Mouse (Mus musculus) mature B cell (primary cell): ENCODE results near the gene Chaf1a.
"Not testable (repeated sequence)": the region's sequence is repeated elsewhere in the genome, so short reads cannot be mapped to it uniquely, and the experiment has no call there.

Experiments used
- in situ Hi-C: fragments of 300-500 bp; cut with MboI; formaldehyde crosslinking; loops from 2 replicates; pipeline ENCODE4 v1.14.3; 2019

The Chaf1a gene

GRCm38 (mm10) chr17:56092794-56093193 is 52.6 kb downstream of the Chaf1a start:
- in situ Hi-C loops, result no loop called here

DNA sequence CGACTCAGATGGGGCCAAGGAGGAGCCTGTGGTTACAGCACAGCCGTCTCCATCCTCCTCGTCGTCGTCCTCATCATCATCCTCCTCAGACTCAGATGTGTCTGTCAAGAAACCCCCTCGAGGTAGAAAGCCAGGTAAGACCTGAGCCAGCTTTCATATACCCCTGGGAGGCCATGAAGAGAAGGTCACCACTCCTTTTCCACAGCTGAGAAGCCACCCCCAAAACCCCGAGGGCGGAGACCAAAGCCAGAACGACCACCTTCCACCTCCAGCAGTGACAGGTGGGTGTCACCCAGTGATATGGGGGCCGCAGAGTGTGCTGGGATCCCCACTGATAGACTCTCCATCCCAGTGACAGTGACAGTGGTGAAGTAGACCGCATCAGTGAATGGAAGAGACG is 56.6 kb downstream of the Chaf1a start:
- in situ Hi-C loops, result no loop called here

GRCm38 (mm10) chr17:56098180-56098579 is 57.9 kb downstream of the Chaf1a start:
- in situ Hi-C loops, result no loop called here

GRCm38 (mm10) chr17:56098711-56099572 is 58.7 kb downstream of the Chaf1a start:
- in situ Hi-C loops, result no loop called here

DNA sequence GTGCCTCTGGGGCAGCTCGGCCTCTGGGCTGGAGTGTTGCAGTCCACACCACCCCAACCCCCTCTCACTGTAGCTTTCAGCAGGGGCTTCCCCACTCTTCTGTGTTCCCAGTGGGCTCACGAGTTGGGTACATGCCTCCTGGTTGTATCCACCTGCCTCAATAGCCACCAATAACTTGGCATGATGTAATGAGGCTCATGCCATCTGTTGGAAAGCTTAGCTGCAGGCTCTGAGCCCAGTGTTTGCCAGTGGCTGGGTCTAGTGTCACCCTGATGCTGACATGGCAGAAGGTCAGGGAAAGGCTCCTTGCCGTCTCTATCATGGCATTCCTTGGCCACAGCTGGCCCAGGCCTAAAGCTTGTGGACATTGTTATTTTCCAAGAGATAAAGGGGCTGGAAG is 60.6 kb downstream of the Chaf1a start:
- in situ Hi-C loops, result no loop called here

DNA sequence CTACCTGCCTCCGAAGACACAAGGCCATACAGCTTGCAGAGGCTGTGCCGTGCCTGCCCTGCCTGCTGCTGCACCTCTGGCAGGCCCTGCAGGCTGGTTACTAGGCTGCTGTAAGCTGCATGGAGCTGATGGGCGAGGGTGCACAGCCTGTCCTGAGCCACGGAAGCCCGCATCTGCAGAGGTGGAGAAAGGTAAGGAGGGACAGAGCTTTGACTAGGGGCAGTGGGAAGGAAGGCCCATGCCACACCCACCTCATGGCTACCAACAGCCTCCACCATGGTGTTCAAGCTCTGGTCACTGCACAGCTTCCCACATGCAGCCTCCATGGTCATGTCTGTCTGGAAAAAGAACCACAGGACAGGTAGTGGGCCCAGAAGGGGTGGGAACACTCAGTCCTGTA is 61.9 kb downstream of the Chaf1a start:
- in situ Hi-C loops, result no loop called here

- in situ Hi-C loops, result no loop called here
Measured at GRCm38 (mm10) chr17:56102927-56103326, 62.7 kb downstream of the Chaf1a start.

DNA sequence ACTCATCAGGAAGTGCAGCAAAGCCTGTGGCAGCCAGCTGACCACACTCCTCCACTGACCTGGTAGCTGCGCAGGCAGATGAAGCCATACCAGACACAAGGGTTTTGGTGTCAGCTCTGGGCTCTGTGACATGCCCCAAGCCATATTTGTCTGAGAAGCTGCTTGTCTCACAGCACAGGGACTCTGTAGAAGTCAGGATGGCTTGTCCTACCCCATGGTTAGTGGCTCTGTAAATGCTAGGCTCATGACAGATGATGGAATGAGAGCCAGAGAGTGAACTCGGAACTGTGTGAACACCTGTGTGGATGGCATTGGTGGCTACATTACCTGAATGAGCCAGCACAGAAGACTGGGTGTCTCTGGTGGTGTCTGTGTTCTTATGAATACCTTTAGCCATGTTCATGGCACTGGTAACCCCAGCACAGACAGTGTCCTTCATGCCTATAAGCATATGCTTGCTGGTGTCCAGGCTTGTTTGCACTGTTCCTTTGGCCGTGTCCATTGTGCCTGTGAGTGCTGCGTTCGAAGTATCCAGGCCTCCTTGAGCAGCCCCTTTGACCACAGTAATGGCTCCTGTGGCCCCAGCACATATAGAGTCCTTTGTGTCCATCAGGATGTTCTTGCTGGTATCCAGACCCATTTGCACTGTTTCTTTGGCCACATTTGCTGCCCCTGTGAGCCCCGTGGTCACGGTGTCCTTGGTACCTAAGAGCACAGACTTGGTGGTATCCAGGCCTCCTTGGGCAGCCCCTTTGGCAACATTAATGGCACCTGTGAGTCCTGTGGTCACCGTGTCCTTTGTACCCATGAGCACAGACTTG is 63.4 kb downstream of the Chaf1a start:
- in situ Hi-C loops, result no loop called here

DNA sequence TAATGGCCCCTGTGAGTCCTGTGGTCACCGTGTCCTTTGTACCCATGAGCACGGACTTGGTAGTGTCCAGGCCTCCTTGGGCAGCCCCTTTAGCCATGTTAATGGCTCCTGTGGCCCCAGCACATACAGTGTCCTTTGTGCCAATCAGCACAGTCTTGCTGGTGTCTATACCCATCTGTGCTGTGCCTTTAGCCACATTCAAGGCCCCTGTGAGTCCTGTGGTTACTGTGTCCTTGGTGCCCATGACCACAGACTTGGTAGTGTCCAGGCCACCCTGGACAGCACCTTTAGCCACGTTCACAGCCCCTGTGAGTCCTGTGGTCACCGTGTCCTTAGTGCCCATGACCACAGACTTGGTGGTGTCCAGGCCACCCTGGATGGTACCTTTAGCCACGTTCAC is 64.6 kb downstream of the Chaf1a start:
- in situ Hi-C loops, result not testable (repeated sequence)

DNA sequence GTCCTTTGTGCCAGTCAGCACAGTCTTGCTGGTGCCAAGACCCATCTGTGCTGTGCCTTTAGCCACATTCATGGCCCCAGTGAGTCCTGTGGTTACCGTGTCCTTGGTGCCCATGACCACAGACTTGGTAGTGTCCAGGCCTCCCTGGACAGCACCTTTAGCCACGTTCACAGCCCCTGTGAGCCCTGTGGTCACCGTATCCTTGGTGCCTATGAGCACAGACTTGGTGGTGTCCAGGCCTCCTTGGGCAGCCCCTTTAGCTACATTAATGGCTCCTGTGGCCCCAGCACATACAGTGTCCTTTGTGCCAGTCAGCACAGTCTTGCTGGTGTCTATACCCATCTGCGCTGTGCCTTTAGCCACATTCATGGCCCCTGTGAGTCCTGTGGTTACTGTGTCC is 66.2 kb downstream of the Chaf1a start:
- in situ Hi-C loops, result not testable (repeated sequence)

GRCm38 (mm10) chr17:56106981-56107380 is 66.7 kb downstream of the Chaf1a start:
- in situ Hi-C loops, result no loop called here

DNA sequence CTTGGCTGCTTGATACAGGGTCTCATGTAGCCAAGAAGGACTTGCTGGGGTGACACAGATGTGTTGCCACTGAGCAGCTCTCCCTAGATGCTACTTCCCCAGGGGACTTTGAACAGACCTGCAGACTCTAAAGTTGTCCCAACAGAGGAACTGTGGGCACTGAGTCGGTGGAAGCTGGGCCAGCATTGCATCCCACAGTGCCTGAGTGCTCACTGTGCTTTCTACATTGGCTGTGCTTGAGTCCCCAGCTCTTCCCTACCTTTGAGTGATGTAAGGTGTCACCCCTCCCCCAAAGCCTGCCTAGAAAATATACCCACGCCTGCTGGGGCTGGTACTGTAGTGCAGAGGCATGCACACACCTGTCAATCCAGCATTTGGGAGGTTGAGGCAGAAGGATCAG is 67.5 kb downstream of the Chaf1a start:
- in situ Hi-C loops, result no loop called here

GRCm38 (mm10) chr17:56108334-56109044 is 68.2 kb downstream of the Chaf1a start:
- in situ Hi-C loops, result no loop called here

DNA sequence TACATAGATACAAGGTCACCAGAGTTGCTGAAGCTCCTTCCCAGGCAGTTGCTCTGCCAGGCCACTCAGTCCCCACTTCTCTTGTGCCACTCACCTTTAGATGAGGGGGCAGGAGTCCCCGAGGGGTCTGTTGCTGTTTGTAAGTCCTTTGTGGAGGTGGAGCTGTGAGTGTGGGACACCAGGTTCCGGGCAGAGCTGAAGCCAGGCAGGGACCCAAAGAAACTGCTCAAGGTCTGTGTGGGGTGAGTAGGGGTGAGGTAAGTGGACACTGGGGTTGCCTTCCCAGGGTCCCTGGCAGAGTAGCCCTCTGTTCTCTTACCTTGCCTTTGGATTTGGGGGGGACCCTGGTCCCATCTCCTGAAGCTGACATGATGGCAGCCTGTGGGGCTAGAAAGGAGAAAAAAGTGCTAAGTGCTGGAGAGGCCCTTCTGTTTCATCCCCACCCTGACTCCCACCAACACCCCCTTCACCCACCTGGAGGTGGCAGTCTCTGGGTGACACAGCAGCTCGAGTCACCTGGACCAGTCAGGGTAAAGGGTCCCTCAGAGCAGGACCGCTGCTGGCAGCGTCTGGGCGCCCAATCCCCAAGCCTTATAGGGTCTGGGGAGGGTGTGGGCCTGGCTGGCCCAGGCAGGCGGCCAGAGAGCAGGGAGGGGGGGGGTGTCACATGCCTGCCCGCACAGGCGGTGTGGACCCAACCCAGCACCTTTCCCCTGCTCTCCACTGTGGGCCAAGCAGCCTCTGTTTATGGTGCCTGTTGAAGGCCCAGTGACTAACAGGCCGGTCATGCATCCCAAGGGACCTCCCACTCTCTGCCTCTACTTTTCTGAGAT is 69.2 kb downstream of the Chaf1a start, which contains the start of gene Plin4:
TSS of gene Plin4 (minus strand) at position 585 of the 833 bp plus-strand sequence.
- in situ Hi-C loops, result no loop called here

- in situ Hi-C loops, result no loop called here
Measured at GRCm38 (mm10) chr17:56110571-56110970, 70.3 kb downstream of the Chaf1a start.

DNA sequence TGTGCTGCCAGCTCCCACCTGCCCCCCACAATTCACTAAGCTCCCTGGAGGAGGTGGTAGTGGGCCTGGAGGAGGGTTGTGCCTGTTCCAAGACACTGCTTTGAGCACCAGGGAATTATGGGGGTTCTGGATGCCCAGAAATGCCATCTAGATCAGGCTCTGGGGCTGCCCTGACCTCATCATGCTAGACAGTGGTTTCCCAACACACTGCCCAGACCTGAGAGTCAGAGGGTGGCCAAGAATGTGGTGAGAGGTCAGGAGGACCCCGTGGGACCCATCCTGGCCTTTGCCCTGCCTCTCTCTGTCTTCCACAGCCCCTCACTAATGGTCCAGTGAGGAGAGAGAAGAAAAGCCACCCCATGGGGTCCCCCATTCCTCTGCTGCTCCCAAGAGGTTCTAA is 70.8 kb downstream of the Chaf1a start:
- in situ Hi-C loops, result no loop called here

GRCm38 (mm10) chr17:56111864-56112263 is 71.6 kb downstream of the Chaf1a start:
- in situ Hi-C loops, result no loop called here

DNA sequence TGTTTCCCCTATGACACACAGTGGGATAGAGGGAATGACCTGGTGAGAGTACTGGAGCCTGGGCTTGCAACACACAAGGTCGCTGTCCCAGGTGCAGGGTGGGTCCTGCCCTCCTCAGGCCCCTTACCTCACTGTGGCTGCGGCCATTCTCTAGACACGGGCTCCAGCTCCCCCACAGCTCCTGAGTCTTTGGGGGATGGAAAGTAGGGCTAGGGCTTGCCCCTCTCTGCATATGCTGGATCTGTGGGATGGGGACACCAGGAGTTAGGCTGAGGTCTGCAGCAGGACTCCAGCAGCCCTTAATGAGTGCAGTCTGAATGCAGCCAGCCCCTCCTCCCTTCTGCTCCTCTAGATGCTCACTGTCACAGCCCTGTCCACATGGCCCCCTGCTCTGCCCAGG is 72.5 kb downstream of the Chaf1a start:
- in situ Hi-C loops, result no loop called here

DNA sequence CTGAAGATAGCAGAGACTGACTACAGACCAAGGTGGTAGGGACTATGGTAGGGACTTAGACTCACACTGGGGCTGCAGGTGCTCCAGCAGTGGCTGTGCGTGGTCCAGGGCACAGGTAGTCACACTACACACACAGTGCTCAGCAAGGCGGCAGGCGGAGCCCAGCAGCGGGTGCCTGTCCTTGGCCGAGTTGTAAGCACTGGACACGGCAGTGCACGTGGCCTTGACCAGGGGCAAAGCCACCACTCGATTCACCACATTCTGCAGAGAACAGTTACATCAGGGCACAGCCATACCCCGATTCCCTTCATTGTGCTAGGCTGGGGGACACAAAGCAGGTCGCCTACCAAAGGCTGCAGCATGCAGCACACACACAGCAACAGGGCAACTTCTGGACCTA is 76.0 kb downstream of the Chaf1a start:
- in situ Hi-C loops, result no loop called here

DNA sequence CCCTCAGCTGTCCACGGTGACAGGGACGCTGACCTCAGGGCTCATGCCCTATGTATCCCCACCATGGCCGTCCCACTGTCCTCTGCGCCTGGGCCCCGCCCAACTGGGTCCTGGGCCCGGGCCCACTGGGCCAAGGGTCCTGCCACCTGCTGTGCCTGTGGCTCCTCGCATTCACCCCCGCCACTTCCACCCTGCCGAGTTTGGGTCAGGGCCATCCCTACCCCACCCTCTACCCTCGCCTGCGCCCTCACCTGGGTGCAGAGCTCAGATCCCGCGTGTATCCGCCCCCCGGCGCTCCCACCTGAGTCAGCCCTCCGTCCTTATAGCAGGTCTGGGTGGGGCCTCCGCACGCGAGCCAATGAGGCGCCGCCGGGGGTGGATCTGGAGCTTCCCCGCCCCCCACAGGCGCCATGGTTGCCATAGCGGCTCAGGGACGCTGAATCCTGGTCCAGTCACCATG is 77.0 kb downstream of the Chaf1a start, which contains the start of gene Plin5:
TSS of gene Plin5 (minus strand) at position 346 of the 460 bp plus-strand sequence.
- in situ Hi-C loops, result no loop called here

- in situ Hi-C loops, result no loop called here
Measured at GRCm38 (mm10) chr17:56119431-56119830, 79.2 kb downstream of the Chaf1a start.
